Mouse (Mus musculus) brain, embryonic 14.5 days (tissue): Measurements from ENCODE around the gene C1qtnf9. TPM values are rescaled to one million over a fixed set of nuclear protein-coding genes. Genes with fewer than 3 reads are reported as not detected.
A peak's percentile ranks its signal among the peaks of the same experiment; 100 is the strongest.

Experiments
- DNase-seq: peaks from one replicate; pipeline ENCODE4 v3.0.0-alpha.2; 2011; ENCODE audit warnings: low read depth
- CTCF ChIP-seq: fragments of 200-500 bp; IDR thresholded peaks from 2 replicates; pipeline ENCODE4 v1.5.1; 2012; ENCODE audit warnings: inconsistent platforms, mild to moderate bottlenecking, moderate library complexity, borderline replicate concordance; ENCODE audit not compliant: insufficient read depth, insufficient read length; ENCODE audit errors: extremely low read depth
- POLR2A ChIP-seq: fragments of 200-500 bp; IDR thresholded peaks from 2 replicates; pipeline ENCODE4 v1.6.1; 2012; ENCODE audit warnings: mild to moderate bottlenecking, inconsistent platforms, borderline replicate concordance; ENCODE audit not compliant: poor library complexity, insufficient read depth, insufficient read length, severe bottlenecking; ENCODE audit errors: extremely low read depth
- polyA plus RNA-seq: library from polyadenylated mRNA; depleted of rRNA; stranded (reverse); fragments of >200 nt; gene quantifications from 2 replicates; pipeline ENCODE4 v1.2.3, GENCODE M21; 2012

Gene C1qtnf9
- polyA plus RNA-seq, 1 experiment: 0.33 TPM

GRCm38 (mm10) chr14:60782121-60782656 is 14.3 kb downstream of the C1qtnf9 start:
- DNase-seq: no peak
- TF ChIP-seq CTCF (no peak), POLR2A (no peak)

GRCm38 (mm10) chr14:60783196-60783595 is 15.3 kb downstream of the C1qtnf9 start:
- no peak for TF ChIP-seq CTCF
- no peak for TF ChIP-seq POLR2A
- no peak for DNase-seq

DNA sequence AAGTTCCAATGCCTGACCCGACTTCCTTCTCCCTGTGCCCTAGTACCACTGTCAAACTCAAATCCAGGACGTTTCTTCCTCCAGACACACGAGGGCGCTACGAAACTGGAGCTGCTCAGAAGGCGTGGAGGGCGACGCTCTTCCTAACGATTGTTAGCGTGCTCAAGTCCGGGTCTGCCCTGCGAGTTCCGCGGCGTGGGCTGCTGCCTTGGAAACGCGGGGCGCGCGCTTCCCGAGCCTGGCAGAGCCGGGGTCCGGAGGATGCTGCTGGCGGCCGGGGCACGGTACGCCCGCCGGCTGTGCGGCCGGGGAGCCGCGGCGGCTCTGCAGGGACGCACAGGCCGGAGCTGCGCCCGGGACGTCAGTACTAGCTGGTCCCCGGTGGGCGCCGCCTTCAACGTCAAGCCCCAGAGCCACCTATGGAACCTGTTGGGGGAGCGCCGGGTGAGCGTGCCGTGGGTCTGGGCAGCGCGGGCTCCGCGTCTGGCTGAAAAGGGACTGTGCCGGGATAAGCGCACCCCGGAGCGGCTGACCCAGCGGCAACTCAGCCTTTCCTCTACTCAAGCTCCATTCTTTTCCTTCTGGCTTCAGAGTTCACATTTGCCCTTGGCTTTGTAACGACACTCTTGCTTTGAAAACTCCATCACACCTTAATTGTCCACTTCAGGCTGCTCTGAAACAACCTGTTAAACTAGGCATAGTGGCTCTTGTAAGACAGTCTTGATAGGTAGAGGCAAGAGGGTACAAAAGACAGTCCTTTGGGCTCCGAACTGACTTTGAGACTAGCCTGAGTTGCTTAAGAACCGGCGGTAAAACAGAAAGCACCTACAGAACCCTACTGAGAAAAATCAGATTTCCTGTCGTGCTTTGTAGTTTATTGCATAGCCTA is 16.7 kb downstream of the C1qtnf9 start, which contains the start of gene Mipep:
Gene Mipep, plus strand, starts transcription at position 147 of the 889 bp plus-strand sequence.
- TF ChIP-seq POLR2A (peak; percentile 45), CTCF (peak; percentile 94)
- DNase-seq: peak; percentile 98

DNA sequence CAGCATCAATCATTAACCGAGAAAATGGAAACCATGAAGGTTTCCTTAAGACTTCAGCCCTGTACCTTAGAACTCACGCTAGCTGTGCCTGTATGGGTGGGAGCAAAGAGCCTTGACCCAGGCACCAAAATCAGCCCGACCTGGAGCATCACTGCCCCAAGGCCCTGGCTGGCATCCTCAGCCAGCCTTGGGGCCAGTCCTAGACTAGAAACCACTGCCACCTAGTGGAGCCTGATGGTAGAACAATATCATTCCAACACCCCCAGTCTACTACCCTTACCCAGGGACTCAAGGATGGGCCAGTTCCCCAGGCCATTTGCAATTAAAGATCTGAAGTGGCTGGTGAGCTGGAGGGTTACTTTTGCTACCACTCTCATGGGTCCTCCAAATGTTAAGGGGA is 22.2 kb downstream of the C1qtnf9 start:
- DNase-seq: peak; percentile 50
- peak; percentile 71 for TF ChIP-seq CTCF
- no peak for TF ChIP-seq POLR2A

DNA sequence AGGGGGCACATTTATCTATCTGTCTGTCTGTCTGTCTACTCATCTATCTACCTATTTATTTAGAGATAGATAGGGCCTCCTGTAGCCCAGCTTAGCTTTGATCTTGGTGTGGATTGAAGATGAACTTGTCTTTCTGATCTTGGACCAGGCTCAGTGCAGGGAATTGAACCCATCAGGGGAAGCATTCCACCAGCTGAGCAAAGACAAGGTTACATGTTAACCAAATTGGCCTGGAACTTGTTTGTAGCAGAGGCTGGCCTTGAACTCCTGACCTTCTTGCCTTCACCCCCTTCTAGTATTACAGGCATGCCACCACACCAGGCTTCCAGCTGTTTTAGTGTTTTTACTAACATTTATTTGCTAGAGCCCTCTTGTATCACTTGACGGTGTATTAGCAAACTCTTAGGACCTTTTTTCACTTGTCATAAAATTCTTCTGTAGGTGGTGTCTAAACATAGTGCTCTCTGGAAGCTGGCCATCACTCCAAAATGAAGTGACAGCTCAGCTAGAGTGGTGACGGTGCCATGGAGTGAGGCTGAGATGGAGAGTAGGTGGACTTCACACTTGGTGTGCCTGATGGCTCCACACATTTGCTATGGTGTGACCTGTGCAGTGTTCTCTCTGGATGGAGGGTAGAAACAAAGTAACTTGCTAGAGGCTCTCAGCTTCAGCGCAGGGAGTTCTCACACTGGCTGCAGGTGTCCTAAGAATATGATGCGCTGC is 28.8 kb downstream of the C1qtnf9 start:
- TF ChIP-seq POLR2A (no peak), CTCF (no peak)

DNA sequence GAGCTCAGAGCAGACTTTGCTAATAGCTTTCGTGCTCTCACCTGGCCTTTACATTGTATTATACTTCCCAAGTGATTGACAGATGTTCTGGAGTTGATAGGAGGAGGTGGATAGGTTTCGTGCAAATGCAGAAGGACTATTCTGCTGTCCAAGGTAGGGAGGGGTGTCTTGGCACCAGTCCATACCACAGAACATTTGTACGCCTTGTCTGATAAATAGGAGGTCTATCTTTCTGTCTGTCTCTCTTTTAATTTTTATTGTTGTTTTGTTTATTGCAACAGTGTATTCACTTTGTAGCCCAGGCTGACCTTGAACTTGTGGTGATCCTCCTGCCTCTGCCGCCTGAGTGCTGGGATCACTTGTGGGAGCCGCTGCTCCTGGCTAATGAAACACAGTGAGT is 29.7 kb downstream of the C1qtnf9 start:
- TF ChIP-seq POLR2A (no peak), CTCF (no peak)
- DNase-seq: no peak

More for the DNA sequence above, 28.8 kb downstream of the C1qtnf9 start:
- no peak for DNase-seq

DNA sequence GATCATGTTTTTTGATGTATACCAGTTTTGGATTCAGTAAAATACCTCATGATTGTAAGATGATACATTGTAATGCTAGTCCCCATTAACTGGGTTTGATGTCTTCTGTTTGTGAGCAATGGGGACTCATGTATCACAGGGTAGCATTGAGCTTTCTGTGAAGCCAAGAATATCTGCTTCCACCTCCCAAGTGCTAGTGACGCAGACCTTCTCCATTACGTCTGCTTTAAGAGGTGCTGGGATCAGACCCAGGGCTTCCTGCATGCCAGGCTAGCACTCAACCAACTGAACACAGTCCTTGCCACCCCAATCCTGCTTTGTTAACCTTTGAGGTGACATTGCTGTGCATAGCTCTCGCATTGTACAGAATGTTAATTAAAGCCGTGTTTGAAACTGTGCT is 30.8 kb downstream of the C1qtnf9 start:
- DNase-seq: no peak

DNA sequence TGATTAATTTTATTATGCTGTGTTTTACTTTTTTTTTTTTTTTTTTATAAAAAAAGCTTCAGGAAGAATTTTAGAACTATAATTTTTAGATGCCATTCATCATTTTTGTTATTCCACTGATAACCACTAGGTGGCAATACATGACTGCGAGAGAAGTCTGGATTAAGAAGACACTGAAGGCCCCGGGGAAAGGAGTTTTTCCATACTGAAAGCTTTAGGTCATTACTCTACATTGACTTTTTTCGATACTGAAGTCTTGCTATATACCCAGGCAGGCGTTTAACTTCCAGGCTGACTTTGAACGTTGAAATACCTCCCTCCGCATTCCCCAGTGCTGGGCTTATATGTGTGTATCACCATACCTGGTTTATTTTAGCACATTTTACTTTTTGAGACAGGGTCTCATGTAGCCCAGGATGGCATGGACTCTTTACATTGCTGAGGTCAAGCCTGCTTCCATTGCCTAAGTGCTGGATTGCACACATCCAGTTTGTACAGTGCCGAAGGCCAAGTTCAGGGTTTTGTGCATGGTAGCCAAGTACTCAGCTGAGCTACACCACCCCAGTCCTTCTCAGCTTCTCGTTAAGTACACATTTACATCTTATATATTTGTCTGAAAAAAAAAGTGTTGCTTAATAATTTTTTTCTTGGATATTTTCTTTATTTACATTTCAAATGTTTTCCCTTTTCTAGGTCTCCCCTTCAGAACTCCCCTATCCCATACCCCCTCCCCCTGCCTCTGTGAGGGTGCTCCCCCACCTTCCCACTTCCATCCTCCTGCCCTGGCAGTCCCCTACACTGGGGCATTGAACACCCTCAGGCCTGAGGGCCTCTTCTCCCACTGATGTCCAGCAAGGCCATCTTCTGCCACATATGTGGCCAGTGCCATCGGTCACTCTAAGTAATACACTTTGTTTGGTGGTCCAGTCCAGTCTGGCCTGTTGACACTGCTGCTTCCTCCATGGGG is 32.1 kb downstream of the C1qtnf9 start:
- TF ChIP-seq POLR2A: no peak
- TF ChIP-seq CTCF: peak; percentile 53; the same call in 1 of the 2 replicates
- DNase-seq: peak; percentile 86

More for the DNA sequence above, 30.8 kb downstream of the C1qtnf9 start:
- TF ChIP-seq POLR2A: no peak

GRCm38 (mm10) chr14:60802026-60802425 is 34.1 kb downstream of the C1qtnf9 start:
- no peak for TF ChIP-seq CTCF
- no peak for TF ChIP-seq POLR2A
- no peak for DNase-seq

GRCm38 (mm10) chr14:60804978-60805377 is 37.0 kb downstream of the C1qtnf9 start:
- peak; percentile 8 for DNase-seq
- no peak for TF ChIP-seq POLR2A
